Mouse (Mus musculus) liver, adult 2 months (tissue): ENCODE results near the gene Pde5a.

ENCODE experiments used
- CTCF ChIP-seq: fragments of 200-500 bp; IDR thresholded peaks from 2 replicates; pipeline ENCODE4 v1.5.1; 2011; ENCODE audit warnings: low read depth, low read length, control low read depth
- POLR2A ChIP-seq: fragments of 200-500 bp; IDR thresholded peaks from 2 replicates; pipeline ENCODE4 v1.6.1; 2011; ENCODE audit warnings: low read length, control low read depth; ENCODE audit not compliant: insufficient read depth; ENCODE audit errors: extremely low read depth

DNA sequence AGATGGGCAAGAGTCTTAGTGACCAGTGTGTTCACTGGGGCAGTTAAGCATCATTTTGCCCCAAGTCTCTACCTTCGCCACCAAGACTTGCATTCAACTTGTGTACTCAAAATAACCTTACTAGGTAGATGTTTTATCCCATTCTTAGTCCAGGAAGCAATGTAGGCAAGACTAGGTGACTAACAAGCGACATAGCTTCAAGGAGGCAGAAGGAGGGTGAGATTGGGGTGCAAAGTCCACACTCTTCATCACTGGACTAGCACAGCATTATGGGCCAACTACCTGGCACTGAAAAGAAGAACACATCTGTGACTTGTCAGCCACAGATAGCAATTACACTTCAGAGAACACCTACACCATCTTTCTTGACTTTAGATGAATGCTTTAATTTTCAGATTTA lies 148.1 kb downstream of the Pde5a start:
- TF ChIP-seq CTCF (no peak), POLR2A (no peak)
